Mouse (Mus musculus) cerebellum, adult 2 months (tissue): ENCODE measurements at regions not wholly inside any gene's neighbourhood (a gene's known extent, or its start where the extent isn't known, plus 50 kb on each side); places are given as distances from the start of the nearest gene placed in this dataset.

Source experiments
- CTCF ChIP-seq: fragments of 200-500 bp; IDR thresholded peaks from 2 replicates; pipeline ENCODE4 v1.5.1; 2011; ENCODE audit warnings: low read depth, mild to moderate bottlenecking, control low read depth, low read length, moderate library complexity, borderline replicate concordance; ENCODE audit not compliant: insufficient read depth
- POLR2A ChIP-seq: fragments of 200-500 bp; IDR thresholded peaks from 2 replicates; pipeline ENCODE4 v1.6.1; 2011; ENCODE audit warnings: low read length, control low read depth, borderline replicate concordance; ENCODE audit not compliant: insufficient read depth

- TF ChIP-seq POLR2A (no peak), CTCF (no peak)
Measured at GRCm38 (mm10) chr8:96277479-96278138, 389.3 kb upstream of the Got2 start.
